Mouse (Mus musculus) liver, embryonic 11.5 days (tissue): ENCODE results near the gene Tenm1. TPM values are rescaled to one million over a fixed set of nuclear protein-coding genes. Genes with fewer than 3 reads are reported as not detected.
A peak's percentile ranks its signal among the peaks of the same experiment; 100 is the strongest.

ENCODE experiments used
- ATAC-seq: fragments of 200-750 bp; cut with Nextera tagmentation; replicated peaks from 2 replicates; pipeline ENCODE4 v1.8.0; 2017; ENCODE audit warnings: moderate number of reproducible peaks, mild to moderate bottlenecking, moderate TSS enrichment, moderate library complexity; ENCODE audit not compliant: low FRiP score
- DNase-seq: peaks from one replicate; pipeline ENCODE4 v3.0.0-alpha.2; 2017; ENCODE audit warnings: low spot score
- H3K27ac ChIP-seq: fragments of 300-500 bp; sonication (generic); 2 replicates; pipeline ENCODE4 v1.5.1; 2014; ENCODE audit warnings: mild to moderate bottlenecking, low read depth, low read length, control low read depth
- H3K27me3 ChIP-seq: fragments of 300-500 bp; sonication (generic); replicated peaks from 2 replicates; pipeline ENCODE4 v1.6.1; 2014; ENCODE audit warnings: low read length, mixed read lengths; ENCODE audit not compliant: control insufficient read depth, insufficient read depth
- H3K36me3 ChIP-seq: fragments of 300-500 bp; sonication (generic); 2 replicates; pipeline ENCODE4 v1.6.1; 2014; ENCODE audit warnings: mild to moderate bottlenecking, low read length, moderate library complexity, mixed read lengths; ENCODE audit not compliant: control insufficient read depth, insufficient read depth
- H3K4me1 ChIP-seq: fragments of 300-500 bp; sonication (generic); replicated peaks from 2 replicates; pipeline ENCODE4 v1.6.1; 2014; ENCODE audit warnings: low read length, mixed read lengths; ENCODE audit not compliant: control insufficient read depth, insufficient read depth
- H3K4me2 ChIP-seq: fragments of 300-500 bp; sonication (generic); 2 replicates; pipeline ENCODE4 v1.6.1; 2014; ENCODE audit warnings: mild to moderate bottlenecking, control low read depth, moderate library complexity
- H3K4me3 ChIP-seq: fragments of 300-500 bp; sonication (generic); 2 replicates; pipeline ENCODE4 v1.5.1; 2014; ENCODE audit warnings: low read depth, low read length, control low read depth
- H3K9ac ChIP-seq: fragments of 300-500 bp; sonication (generic); 2 replicates; pipeline ENCODE4 v1.6.1; 2014; ENCODE audit warnings: low read depth, low read length, control low read depth
- H3K9me3 ChIP-seq: fragments of 300-500 bp; sonication (generic); 2 replicates; pipeline ENCODE4 v1.6.1; 2016; ENCODE audit warnings: low read length, inconsistent platforms, mixed read lengths; ENCODE audit not compliant: control insufficient read depth
- WGBS: fragments of 180-500 bp; shearing (Covaris S2); extraction: QIAGEN DNeasy Blood & Tissue Kit; methylation state at CpG from one replicate; pipeline ENCODE4 v1.1.7; 2014; 5-methylcytosine and 5-hydroxymethylcytosine counted together
- polyA plus RNA-seq: library from polyadenylated mRNA; unstranded; fragments of >200 nt; fragmentation: Nextera tagmentation; extraction: Ambion mirVana; gene quantifications from 2 replicates; pipeline ENCODE4 v1.2.1, GENCODE M21; 2014

Gene Tenm1
- polyA plus RNA-seq, 1 experiment from 2014 or later, result 0.11 TPM

DNA sequence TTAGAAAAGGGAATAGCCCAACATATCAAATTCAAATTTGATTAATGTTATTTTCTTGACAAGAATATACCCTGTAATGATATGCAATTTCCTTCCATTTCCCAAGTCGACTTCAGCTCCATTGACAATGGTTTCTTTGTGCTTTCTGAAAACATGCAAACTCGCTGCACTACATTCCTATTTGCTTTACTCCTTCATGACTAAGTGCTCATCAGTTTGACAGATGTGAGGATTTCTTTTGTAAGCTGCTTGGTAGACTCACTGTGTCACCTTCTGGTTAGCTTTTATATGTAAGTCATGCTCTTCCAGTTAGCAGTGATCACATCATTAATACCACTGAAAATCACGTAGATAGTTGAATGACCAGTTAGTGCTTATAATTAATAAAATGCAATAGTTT is 781.8 kb downstream of the Tenm1 start:
- whole genome bisulfite sequencing, result 62% methylated on average over 3 of the region's 3 CpGs
- Histone ChIP-seq H3K4me3 (no peak overlapping the region), H3K27ac (no peak overlapping the region), H3K9ac (no peak overlapping the region), H3K9me3 (no peaks in the 10 kb centered on the region), H3K4me2 (no peak overlapping the region), H3K36me3 (no peaks in the 10 kb centered on the region), H3K27me3 (no peaks in the 10 kb centered on the region), H3K4me1 (no peaks in the 10 kb centered on the region)
- no peak for ATAC-seq
- DNase-seq, result no peak

DNA sequence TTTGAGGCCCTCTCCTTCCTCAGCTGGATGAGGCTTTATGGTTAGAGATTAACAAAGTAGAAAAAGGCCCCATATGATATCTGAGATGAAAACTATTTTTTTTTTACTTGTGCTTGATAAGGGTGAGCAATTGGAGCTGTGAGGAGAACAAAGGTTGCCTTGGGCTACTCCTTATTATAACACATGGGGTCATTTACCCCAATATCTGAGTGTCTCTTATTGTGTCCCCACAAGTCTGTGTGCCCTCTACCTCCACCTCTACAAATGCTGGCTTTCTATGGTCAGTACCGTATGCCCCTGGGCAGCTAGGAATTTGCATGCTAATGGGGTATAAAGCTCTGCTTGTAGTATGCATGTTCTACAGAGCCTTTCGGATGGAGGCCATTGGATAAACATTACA is 848.4 kb downstream of the Tenm1 start:
- 69% methylated on average over 2 of the region's 2 CpGs for WGBS

GRCm38 (mm10) chrX:42558683-42559082 is 870.2 kb downstream of the Tenm1 start:
- Histone ChIP-seq H3K4me2 (no peak overlapping the region), H3K4me3 (no peak overlapping the region), H3K27ac (no peak overlapping the region), H3K4me1 (no peaks in the 10 kb centered on the region), H3K9ac (no peak overlapping the region), H3K36me3 (no peaks in the 10 kb centered on the region), H3K27me3 (no peaks in the 10 kb centered on the region), H3K9me3 (no peaks in the 10 kb centered on the region)
- DNase-seq (no peak), ATAC-seq (no peak)
- 61% methylated on average over 4 of the region's 4 CpGs for WGBS

More for the DNA sequence above, 848.4 kb downstream of the Tenm1 start:
- no peak overlapping the region for H3K27ac ChIP-seq
- H3K9ac ChIP-seq, result no peak overlapping the region
- H3K4me3 ChIP-seq, result no peak overlapping the region
- no peaks in the 10 kb centered on the region for H3K27me3 ChIP-seq
- DNase-seq (no peak), ATAC-seq (no peak)
- H3K36me3 ChIP-seq, result no peaks in the 10 kb centered on the region
- no peak overlapping the region for H3K4me2 ChIP-seq
- H3K4me1 ChIP-seq, result no peaks in the 10 kb centered on the region
- H3K9me3 ChIP-seq, result no peaks in the 10 kb centered on the region

DNA sequence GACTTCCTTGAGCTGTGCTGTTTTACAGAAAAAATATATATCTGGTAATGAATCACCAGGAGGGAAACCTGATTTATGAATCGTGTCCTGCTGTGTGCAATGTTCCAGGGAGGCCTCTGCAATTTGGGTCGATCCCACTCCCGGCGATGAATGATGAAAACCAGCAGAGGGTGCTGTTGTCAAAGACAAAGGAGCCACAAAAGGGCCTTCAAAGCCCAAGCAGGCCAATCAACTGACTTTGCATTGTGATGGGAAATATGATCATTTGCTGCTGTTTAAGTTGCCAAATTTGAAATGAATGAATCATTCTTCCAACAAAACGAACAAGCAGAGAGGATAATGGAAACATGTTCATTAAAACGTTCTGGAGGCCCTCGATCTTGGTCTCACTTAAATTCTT is 871.6 kb downstream of the Tenm1 start:
- Histone ChIP-seq H3K4me2 (no peak overlapping the region), H3K9ac (no peak overlapping the region), H3K4me1 (no peaks in the 10 kb centered on the region), H3K4me3 (no peak overlapping the region), H3K36me3 (no peaks in the 10 kb centered on the region), H3K9me3 (no peaks in the 10 kb centered on the region), H3K27me3 (no peaks in the 10 kb centered on the region), H3K27ac (no peak overlapping the region)
- ATAC-seq (no peak), DNase-seq (no peak)
- 25% methylated on average over 7 of the region's 7 CpGs for WGBS

GRCm38 (mm10) chrX:42548513-42548912 is 880.4 kb downstream of the Tenm1 start:
- WGBS, result 71% methylated on average over 4 of the region's 4 CpGs

DNA sequence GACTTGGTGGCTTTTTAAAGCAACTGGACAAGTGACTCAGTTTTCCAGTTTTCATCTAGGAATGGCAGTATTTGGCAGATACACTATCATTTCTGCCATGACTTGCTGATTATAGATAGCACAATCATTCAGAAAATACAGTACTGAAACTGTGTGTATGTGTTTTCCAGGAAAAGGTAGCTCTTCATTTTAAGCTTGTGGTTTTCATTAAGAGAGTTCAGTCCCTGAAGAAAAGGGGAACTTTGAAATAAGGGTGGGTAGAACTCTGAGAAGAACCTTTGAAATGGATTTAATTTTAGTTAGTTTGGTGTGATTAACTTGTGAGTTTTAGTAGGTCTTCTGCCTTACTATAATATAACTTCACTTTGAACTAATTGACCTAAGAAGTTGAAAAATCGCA is 883.9 kb downstream of the Tenm1 start:
- Histone ChIP-seq H3K27me3 (no peaks in the 10 kb centered on the region), H3K9ac (no peak overlapping the region), H3K4me3 (no peak overlapping the region), H3K9me3 (no peaks in the 10 kb centered on the region), H3K4me2 (no peak overlapping the region), H3K36me3 (no peaks in the 10 kb centered on the region), H3K4me1 (no peaks in the 10 kb centered on the region), H3K27ac (no peak overlapping the region)
- DNase-seq (no peak), ATAC-seq (no peak)
- 88% methylated on average over 1 of the region's 1 CpGs for WGBS

More at GRCm38 (mm10) chrX:42548513-42548912, 880.4 kb downstream of the Tenm1 start:
- H3K9me3 ChIP-seq, result no peaks in the 10 kb centered on the region
- no peak overlapping the region for H3K4me3 ChIP-seq
- no peak overlapping the region for H3K4me2 ChIP-seq
- no peaks in the 10 kb centered on the region for H3K27me3 ChIP-seq
- DNase-seq (no peak), ATAC-seq (no peak)
- no peak overlapping the region for H3K27ac ChIP-seq
- H3K4me1 ChIP-seq, result no peaks in the 10 kb centered on the region
- H3K36me3 ChIP-seq, result no peaks in the 10 kb centered on the region
- H3K9ac ChIP-seq, result no peak overlapping the region

- peak; percentile 36 for DNase-seq
- peak overlapping the region; percentile 27 for H3K4me3 ChIP-seq
Measured at GRCm38 (mm10) chrX:42540756-42541053, 888.2 kb downstream of the Tenm1 start.

GRCm38 (mm10) chrX:42540030-42540755 is 888.7 kb downstream of the Tenm1 start:
- H3K4me1 ChIP-seq, result no peaks in the 10 kb centered on the region
- 34% methylated on average over 3 of the region's 3 CpGs for WGBS
- ATAC-seq, result no peak
- no peak overlapping the region for H3K27ac ChIP-seq
- DNase-seq, result no peak
- H3K27me3 ChIP-seq, result no peaks in the 10 kb centered on the region
- H3K36me3 ChIP-seq, result no peaks in the 10 kb centered on the region
- no peak overlapping the region for H3K9ac ChIP-seq
- peak overlapping the region; percentile 50 for H3K4me2 ChIP-seq
- H3K9me3 ChIP-seq, result no peaks in the 10 kb centered on the region
- H3K4me3 ChIP-seq, result peak overlapping the region; percentile 27

More at GRCm38 (mm10) chrX:42540756-42541053, 888.2 kb downstream of the Tenm1 start:
- Histone ChIP-seq H3K9ac (no peak overlapping the region), H3K27ac (no peak overlapping the region), H3K4me1 (no peaks in the 10 kb centered on the region), H3K36me3 (no peaks in the 10 kb centered on the region), H3K4me2 (peak overlapping the region; percentile 50), H3K9me3 (no peaks in the 10 kb centered on the region), H3K27me3 (no peaks in the 10 kb centered on the region)
- 38% methylated on average over 5 of the region's 5 CpGs for WGBS
- no peak for ATAC-seq

- Histone ChIP-seq H3K27me3 (no peaks in the 10 kb centered on the region), H3K4me1 (no peaks in the 10 kb centered on the region), H3K36me3 (no peaks in the 10 kb centered on the region), H3K4me2 (no peak overlapping the region), H3K9me3 (no peaks in the 10 kb centered on the region), H3K4me3 (no peak overlapping the region), H3K9ac (no peak overlapping the region), H3K27ac (no peak overlapping the region)
- WGBS, result 79% methylated on average over 4 of the region's 4 CpGs
- ATAC-seq, result no peak
- no peak for DNase-seq
Measured at GRCm38 (mm10) chrX:42530703-42531102, 898.2 kb downstream of the Tenm1 start.
